Mouse (Mus musculus) liver, embryonic 12.5 days (tissue): ENCODE data around the gene Elmo1. TPM values are rescaled to one million over a fixed set of nuclear protein-coding genes. Genes with fewer than 3 reads are reported as not detected.

Experiments used
- ATAC-seq: fragments of 200-750 bp; cut with Nextera tagmentation; 2 replicates; pipeline ENCODE4 v1.8.0; 2017; ENCODE audit warnings: moderate number of reproducible peaks, mild to moderate bottlenecking, moderate library complexity
- H3K27ac ChIP-seq: fragments of 300-500 bp; sonication (generic); 2 replicates; pipeline ENCODE4 v1.5.1; 2016; ENCODE audit warnings: mild to moderate bottlenecking
- H3K27me3 ChIP-seq: fragments of 300-500 bp; sonication (generic); replicated peaks from 2 replicates; pipeline ENCODE4 v1.6.1; 2016; ENCODE audit warnings: mild to moderate bottlenecking, moderate library complexity
- H3K36me3 ChIP-seq: fragments of 300-500 bp; sonication (generic); 2 replicates; pipeline ENCODE4 v1.6.1; 2016; ENCODE audit warnings: mild to moderate bottlenecking, moderate library complexity
- H3K4me1 ChIP-seq: fragments of 300-500 bp; sonication (generic); 2 replicates; pipeline ENCODE4 v1.6.1; 2016
- H3K4me2 ChIP-seq: fragments of 300-500 bp; sonication (generic); 2 replicates; pipeline ENCODE4 v1.6.1; 2016; ENCODE audit warnings: mild to moderate bottlenecking, moderate library complexity
- H3K4me3 ChIP-seq: fragments of 300-500 bp; sonication (generic); 2 replicates; pipeline ENCODE4 v1.5.1; 2016; ENCODE audit warnings: mild to moderate bottlenecking, moderate library complexity
- H3K9ac ChIP-seq: fragments of 300-500 bp; sonication (generic); 2 replicates; pipeline ENCODE4 v1.6.1; 2016; ENCODE audit warnings: mild to moderate bottlenecking, moderate library complexity
- H3K9me3 ChIP-seq: fragments of 300-500 bp; sonication (generic); replicated peaks from 2 replicates; pipeline ENCODE4 v1.6.1; 2016; ENCODE audit warnings: mild to moderate bottlenecking, moderate library complexity
- WGBS: fragments of 180-500 bp; shearing (Covaris S2); methylation state at CpG from one replicate; pipeline ENCODE4 v1.1.7; 2016; ENCODE audit not compliant: insufficient replicate concordance; 5-methylcytosine and 5-hydroxymethylcytosine counted together
- polyA plus RNA-seq: library from polyadenylated mRNA; unstranded; fragments of >200 nt; fragmentation: Nextera tagmentation; extraction: Ambion mirVana; gene quantifications from 2 replicates; pipeline ENCODE4 v1.2.1, GENCODE M21; 2016

Elmo1 gene
- polyA plus RNA-seq, 1 experiment from 2014 or later, result 6.2 TPM

- WGBS, result 64% methylated on average over 4 of the region's 4 CpGs
Observed at GRCm38 (mm10) chr13:20525844-20526243, 435.4 kb downstream of the Elmo1 start.

DNA sequence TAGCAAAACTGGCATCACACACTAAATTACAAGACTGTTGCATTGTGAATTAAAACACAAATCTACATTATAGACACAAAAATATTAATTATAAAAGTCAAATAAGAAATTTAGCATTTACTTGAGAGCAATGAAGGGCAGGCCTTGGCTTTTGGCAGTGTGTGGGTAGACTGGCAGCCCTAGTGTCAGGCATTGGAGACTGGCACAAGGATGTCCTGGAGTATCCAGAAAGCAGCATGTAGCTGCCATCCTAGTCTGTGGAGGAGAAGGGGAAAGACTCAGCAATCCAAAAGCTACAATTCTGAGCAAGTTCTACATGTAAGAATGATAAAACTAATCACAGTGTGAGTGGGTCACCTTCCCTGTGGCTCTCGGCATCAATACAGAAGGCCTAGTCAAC, 446.7 kb downstream of the Elmo1 start:
- Histone ChIP-seq H3K9ac (no peak overlapping the region), H3K4me1 (no peaks in the 10 kb centered on the region), H3K36me3 (no peaks in the 10 kb centered on the region), H3K27me3 (no peaks in the 10 kb centered on the region), H3K4me3 (no peak overlapping the region), H3K27ac (no peak overlapping the region), H3K9me3 (no peaks in the 10 kb centered on the region), H3K4me2 (no peak overlapping the region)
- no peak for ATAC-seq
- WGBS, result 73% methylated on average over 1 of the region's 1 CpGs

More at GRCm38 (mm10) chr13:20525844-20526243, 435.4 kb downstream of the Elmo1 start:
- ATAC-seq, result no peak
- Histone ChIP-seq H3K4me1 (no peaks in the 10 kb centered on the region), H3K36me3 (no peaks in the 10 kb centered on the region), H3K9me3 (no peaks in the 10 kb centered on the region), H3K4me2 (no peak overlapping the region), H3K4me3 (no peak overlapping the region), H3K27ac (no peak overlapping the region), H3K27me3 (no peaks in the 10 kb centered on the region), H3K9ac (no peak overlapping the region)

GRCm38 (mm10) chr13:20537487-20537886, 447.1 kb downstream of the Elmo1 start:
- no peak overlapping the region for H3K4me2 ChIP-seq
- 40% methylated on average over 2 of the region's 2 CpGs for WGBS
- no peak overlapping the region for H3K9ac ChIP-seq
- H3K27ac ChIP-seq, result no peak overlapping the region
- no peaks in the 10 kb centered on the region for H3K27me3 ChIP-seq
- no peaks in the 10 kb centered on the region for H3K9me3 ChIP-seq
- no peak for ATAC-seq
- no peaks in the 10 kb centered on the region for H3K4me1 ChIP-seq
- no peaks in the 10 kb centered on the region for H3K36me3 ChIP-seq
- H3K4me3 ChIP-seq, result no peak overlapping the region

GRCm38 (mm10) chr13:20538216-20539070, 448.0 kb downstream of the Elmo1 start:
- H3K9me3 ChIP-seq, result no peaks in the 10 kb centered on the region
- no peak overlapping the region for H3K9ac ChIP-seq
- no peak overlapping the region for H3K27ac ChIP-seq
- no peak overlapping the region for H3K4me3 ChIP-seq
- no peak for ATAC-seq
- H3K36me3 ChIP-seq, result no peaks in the 10 kb centered on the region
- no peaks in the 10 kb centered on the region for H3K27me3 ChIP-seq
- no peak overlapping the region for H3K4me2 ChIP-seq
- WGBS, result 62% methylated on average over 12 of the region's 12 CpGs
- H3K4me1 ChIP-seq, result no peaks in the 10 kb centered on the region

- ATAC-seq, result no peak
- Histone ChIP-seq H3K4me3 (no peak overlapping the region), H3K36me3 (no peaks in the 10 kb centered on the region), H3K4me2 (no peak overlapping the region), H3K27ac (no peak overlapping the region), H3K27me3 (no peaks in the 10 kb centered on the region), H3K9ac (no peak overlapping the region), H3K4me1 (no peaks in the 10 kb centered on the region), H3K9me3 (no peaks in the 10 kb centered on the region)
- WGBS, result 57% methylated on average over 2 of the region's 2 CpGs
Observed at GRCm38 (mm10) chr13:20539631-20540030, 449.2 kb downstream of the Elmo1 start.

DNA sequence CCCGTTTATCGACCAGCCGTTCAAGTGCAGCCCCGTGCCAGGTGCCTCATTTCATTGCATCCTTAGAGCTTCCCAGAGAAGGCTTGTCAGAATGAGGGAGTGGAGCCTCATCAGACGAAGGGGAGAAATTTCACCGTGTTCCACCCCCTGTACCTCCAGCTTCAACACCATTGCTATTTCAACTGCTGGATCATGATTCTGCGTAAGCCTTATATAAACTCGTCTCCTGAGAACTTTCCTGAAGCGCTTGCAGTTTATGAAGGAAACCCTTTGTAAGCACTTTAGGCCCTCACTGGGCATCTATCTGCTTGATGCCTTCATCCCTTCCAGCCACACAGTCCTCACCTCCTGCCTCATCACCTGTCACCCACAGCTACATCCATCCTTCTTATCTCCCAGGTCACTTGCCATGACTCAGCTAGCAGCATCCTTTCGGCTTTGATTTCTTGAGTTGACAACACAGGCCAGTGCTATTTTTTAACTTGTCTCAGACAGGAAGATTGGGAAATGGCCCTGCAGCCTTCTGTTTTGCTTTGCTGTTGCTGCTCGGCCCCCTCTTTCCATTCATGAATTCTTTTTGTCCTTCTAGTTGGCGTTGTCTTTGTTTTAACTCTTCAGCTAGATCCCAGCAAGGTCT, 456.3 kb downstream of the Elmo1 start:
- Histone ChIP-seq H3K27me3 (no peaks in the 10 kb centered on the region), H3K36me3 (no peaks in the 10 kb centered on the region), H3K9ac (no peak overlapping the region), H3K4me3 (no peak overlapping the region), H3K9me3 (no peaks in the 10 kb centered on the region), H3K4me1 (no peaks in the 10 kb centered on the region), H3K4me2 (no peak overlapping the region), H3K27ac (no peak overlapping the region)
- 72% methylated on average over 12 of the region's 12 CpGs for WGBS
- ATAC-seq, result no peak

- Histone ChIP-seq H3K9ac (no peak overlapping the region), H3K4me1 (no peaks in the 10 kb centered on the region), H3K4me2 (no peak overlapping the region), H3K27ac (no peak overlapping the region), H3K27me3 (no peaks in the 10 kb centered on the region), H3K4me3 (no peak overlapping the region), H3K9me3 (no peaks in the 10 kb centered on the region), H3K36me3 (no peaks in the 10 kb centered on the region)
- 68% methylated on average over 4 of the region's 4 CpGs for WGBS
- no peak for ATAC-seq
Observed at GRCm38 (mm10) chr13:20549983-20550382, 459.6 kb downstream of the Elmo1 start.

GRCm38 (mm10) chr13:20551559-20551958, 461.2 kb downstream of the Elmo1 start:
- no peaks in the 10 kb centered on the region for H3K4me1 ChIP-seq
- H3K9ac ChIP-seq, result no peak overlapping the region
- 62% methylated on average over 1 of the region's 1 CpGs for WGBS
- ATAC-seq, result no peak
- no peak overlapping the region for H3K27ac ChIP-seq
- no peaks in the 10 kb centered on the region for H3K36me3 ChIP-seq
- no peaks in the 10 kb centered on the region for H3K9me3 ChIP-seq
- no peak overlapping the region for H3K4me3 ChIP-seq
- no peaks in the 10 kb centered on the region for H3K27me3 ChIP-seq
- H3K4me2 ChIP-seq, result no peak overlapping the region

DNA sequence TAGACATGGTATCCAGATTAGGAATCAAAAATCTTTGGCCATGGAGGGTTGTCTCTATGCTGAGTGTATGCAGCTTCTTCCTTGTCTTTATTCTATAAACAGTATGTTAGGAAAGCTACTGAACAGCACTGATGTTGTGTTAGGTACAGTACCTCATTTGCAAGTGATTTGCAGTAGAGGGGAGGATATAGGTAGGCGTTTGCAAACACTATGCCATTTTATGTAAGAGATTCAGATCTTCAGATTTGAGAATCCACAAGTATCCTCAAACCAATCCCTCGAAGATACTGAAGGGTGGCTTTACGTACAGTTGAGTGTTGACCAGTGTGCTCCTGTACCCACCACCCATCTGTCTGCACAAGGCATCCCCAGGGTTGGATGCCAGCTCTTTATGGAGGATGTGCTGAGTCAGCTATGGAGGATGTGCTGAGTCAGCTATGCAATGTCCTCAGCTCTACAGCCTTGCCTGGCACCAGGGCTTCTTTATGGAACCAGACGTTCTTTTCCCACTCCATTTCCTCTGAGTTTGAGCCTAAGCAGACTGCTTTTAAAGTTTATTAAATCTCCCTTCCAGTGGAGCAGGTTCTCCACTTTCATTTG, 465.6 kb downstream of the Elmo1 start:
- Histone ChIP-seq H3K9me3 (no peaks in the 10 kb centered on the region), H3K36me3 (no peaks in the 10 kb centered on the region), H3K27ac (no peak overlapping the region), H3K27me3 (no peaks in the 10 kb centered on the region), H3K4me2 (no peak overlapping the region), H3K9ac (no peak overlapping the region), H3K4me1 (no peaks in the 10 kb centered on the region), H3K4me3 (no peak overlapping the region)
- no peak for ATAC-seq
- 77% methylated on average over 4 of the region's 4 CpGs for WGBS

DNA sequence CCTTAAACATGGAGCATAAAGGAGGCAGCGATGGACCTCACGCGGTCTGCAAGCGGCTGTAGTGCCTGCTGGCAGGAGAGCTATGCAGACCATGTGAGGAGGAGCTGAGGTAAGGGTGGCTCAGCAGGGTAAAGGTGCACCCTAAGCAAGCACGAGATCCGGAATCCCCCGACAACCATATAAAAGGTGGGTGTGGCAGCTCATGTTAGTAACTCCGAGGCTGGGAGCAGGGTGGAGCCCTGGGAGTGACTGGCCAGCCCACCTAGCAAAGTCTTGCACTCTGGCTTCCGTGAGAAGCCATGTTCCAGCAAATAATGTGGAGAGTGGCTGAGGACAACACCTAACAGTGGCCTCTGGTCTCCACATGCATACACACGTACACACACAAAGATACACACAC, 466.3 kb downstream of the Elmo1 start:
- Histone ChIP-seq H3K4me3 (no peak overlapping the region), H3K4me1 (no peaks in the 10 kb centered on the region), H3K36me3 (no peaks in the 10 kb centered on the region), H3K9me3 (no peaks in the 10 kb centered on the region), H3K9ac (no peak overlapping the region), H3K27ac (no peak overlapping the region), H3K4me2 (no peak overlapping the region), H3K27me3 (no peaks in the 10 kb centered on the region)
- no peak for ATAC-seq
- 79% methylated on average over 10 of the region's 10 CpGs for WGBS

- 86% methylated on average over 8 of the region's 8 CpGs for whole genome bisulfite sequencing
- no peak overlapping the region for H3K9ac ChIP-seq
- H3K9me3 ChIP-seq, result no peaks in the 10 kb centered on the region
- H3K27me3 ChIP-seq, result no peaks in the 10 kb centered on the region
- no peak overlapping the region for H3K4me2 ChIP-seq
- H3K4me1 ChIP-seq, result no peaks in the 10 kb centered on the region
- no peak for ATAC-seq
- no peak overlapping the region for H3K4me3 ChIP-seq
- H3K36me3 ChIP-seq, result no peaks in the 10 kb centered on the region
- H3K27ac ChIP-seq, result no peak overlapping the region
Observed at GRCm38 (mm10) chr13:20557156-20557555, 466.8 kb downstream of the Elmo1 start.

DNA sequence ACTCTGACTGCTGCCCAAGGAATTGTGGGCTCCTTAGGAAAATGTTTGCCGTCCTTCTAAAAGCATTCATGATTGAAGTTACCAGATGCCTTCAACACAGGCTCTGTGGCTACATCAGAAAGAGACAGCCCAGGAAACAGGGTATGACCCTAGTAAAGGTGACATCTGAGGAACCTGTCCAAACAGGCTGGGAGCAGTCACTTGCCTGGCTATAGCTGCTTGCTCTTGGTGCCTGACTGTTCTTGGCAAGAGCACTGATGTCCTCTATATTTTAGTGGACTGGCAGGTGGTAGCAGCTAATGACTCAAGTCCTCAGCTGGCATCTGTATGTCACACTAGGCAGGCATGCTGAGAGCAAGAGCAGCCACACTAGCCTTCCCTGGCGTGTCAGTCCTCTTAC, 468.0 kb downstream of the Elmo1 start:
- Histone ChIP-seq H3K4me3 (no peak overlapping the region), H3K27ac (no peak overlapping the region), H3K4me2 (no peak overlapping the region), H3K4me1 (no peaks in the 10 kb centered on the region), H3K27me3 (no peaks in the 10 kb centered on the region), H3K36me3 (no peaks in the 10 kb centered on the region), H3K9ac (no peak overlapping the region), H3K9me3 (no peaks in the 10 kb centered on the region)
- 67% methylated on average over 2 of the region's 2 CpGs for WGBS
- no peak for ATAC-seq
